Mouse (Mus musculus) CH12.LX (cell line): ENCODE data around the gene Ppp2r5c. TPM values are rescaled to one million over a fixed set of nuclear protein-coding genes. Genes with fewer than 3 reads are reported as not detected.
A peak's percentile ranks its signal among the peaks of the same experiment; 100 is the strongest.

Experiments
- DNase-seq: peaks from one replicate; pipeline ENCODE4 v3.0.0-alpha.2; 2013; ENCODE audit errors: extremely low read depth
- H3K27ac ChIP-seq: 2 replicates; pipeline ENCODE4 v1.5.1; 2012; ENCODE audit warnings: low read depth, mild to moderate bottlenecking, control low read depth, moderate library complexity; ENCODE audit not compliant: insufficient read depth
- H3K27me3 ChIP-seq: replicated peaks from 2 replicates; pipeline ENCODE3; 2012; ENCODE audit warnings: inconsistent platforms
- H3K36me3 ChIP-seq, 2 experiments: replicated peaks in 1 of 2; 2 replicates each; pipeline versions ENCODE3 to v1.6.1; 2012; ENCODE audit warnings: inconsistent platforms in 1 of 2, low read length in 1 of 2, mild to moderate bottlenecking in 1 of 2, mixed read lengths in 1 of 2, moderate library complexity in 1 of 2; ENCODE audit not compliant: control insufficient read depth in 1 of 2, insufficient read depth in 1 of 2
- H3K4me1 ChIP-seq, 2 experiments: 2 replicates each; pipeline ENCODE4 v1.6.1; 2012; ENCODE audit warnings: inconsistent platforms in 1 of 2, moderate library complexity in 1 of 2; ENCODE audit not compliant: insufficient read depth in 2 of 2, control insufficient read depth in 1 of 2
- H3K4me2 ChIP-seq: 2 replicates; pipeline ENCODE4 v1.6.1; 2012; ENCODE audit warnings: low read depth, mild to moderate bottlenecking, control low read depth; ENCODE audit not compliant: poor library complexity, insufficient read depth, severe bottlenecking
- H3K4me3 ChIP-seq, 3 experiments: fragments of 150-350 bp in 1 of 3; sonication (generic) in 1 of 3; replicated peaks in 1 of 3; 2 replicates each; pipeline versions ENCODE3 to v1.5.1; 2011 to 2012; ENCODE audit warnings: low read depth in 2 of 3, low read length in 2 of 3, mild to moderate bottlenecking in 2 of 3, moderate library complexity in 2 of 3, control low read depth in 1 of 3, improper control_type of control experiment in 1 of 3, inconsistent platforms in 1 of 3, mixed read lengths in 1 of 3; ENCODE audit not compliant: poor library complexity in 1 of 3
- H3K79me2 ChIP-seq: replicated peaks from 2 replicates; pipeline ENCODE4 v1.6.1; 2012; ENCODE audit warnings: mild to moderate bottlenecking, moderate library complexity; ENCODE audit not compliant: control insufficient read depth, poor library complexity, insufficient read depth, severe bottlenecking; ENCODE audit errors: extremely low read depth
- H3K9ac ChIP-seq: 2 replicates; pipeline ENCODE4 v1.6.1; 2012; ENCODE audit warnings: low read depth, mild to moderate bottlenecking, control low read depth, moderate library complexity; ENCODE audit not compliant: insufficient read depth
- H3K9me3 ChIP-seq: replicated peaks from 2 replicates; pipeline ENCODE3; 2012; ENCODE audit warnings: low read length, inconsistent platforms, mixed read lengths
- BHLHE40 ChIP-seq: IDR thresholded peaks from 2 replicates; pipeline ENCODE4 v1.6.1; 2011; ENCODE audit warnings: mild to moderate bottlenecking, low read depth, low read length, improper control_type of control experiment
- E2F4 ChIP-seq: IDR thresholded peaks from 2 replicates; pipeline ENCODE4 v1.6.1; 2011; ENCODE audit warnings: low read depth, low read length, improper control_type of control experiment; ENCODE audit not compliant: insufficient replicate concordance
- ELF1 ChIP-seq: IDR thresholded peaks from 2 replicates; pipeline ENCODE4 v1.6.1; 2014; ENCODE audit warnings: low read depth, mild to moderate bottlenecking, inconsistent platforms, low read length, improper control_type of control experiment
- EP300 ChIP-seq: IDR thresholded peaks from 2 replicates; pipeline ENCODE4 v1.6.1; 2011; ENCODE audit warnings: low read length, improper control_type of control experiment
- ETS1 ChIP-seq: conservative IDR thresholded peaks from 2 replicates; pipeline ENCODE4 v1.6.1; 2012; ENCODE audit warnings: low read depth, mild to moderate bottlenecking, inconsistent platforms, low read length, improper control_type of control experiment, moderate library complexity
- HCFC1 ChIP-seq: IDR thresholded peaks from 2 replicates; pipeline ENCODE4 v1.6.1; 2012; ENCODE audit warnings: low read depth, mild to moderate bottlenecking, inconsistent platforms, low read length, improper control_type of control experiment
- IRF4 ChIP-seq: IDR thresholded peaks from 2 replicates; pipeline ENCODE4 v1.6.1; 2014; ENCODE audit warnings: low read depth, mild to moderate bottlenecking, inconsistent platforms, low read length, improper control_type of control experiment
- JUN ChIP-seq: IDR thresholded peaks from 2 replicates; pipeline ENCODE4 v1.6.1; 2011; ENCODE audit warnings: low read depth, mild to moderate bottlenecking, low read length, improper control_type of control experiment, moderate library complexity; ENCODE audit not compliant: insufficient read depth
- JUND ChIP-seq: conservative IDR thresholded peaks from 2 replicates; pipeline ENCODE4 v1.6.1; 2011; ENCODE audit warnings: low read depth, low read length, improper control_type of control experiment
- MAFK ChIP-seq: IDR thresholded peaks from 2 replicates; pipeline ENCODE4 v1.6.1; 2011; ENCODE audit warnings: low read length, improper control_type of control experiment; ENCODE audit not compliant: insufficient replicate concordance
- MAX ChIP-seq: IDR thresholded peaks from 2 replicates; pipeline ENCODE4 v1.6.1; 2011; ENCODE audit warnings: low read length, improper control_type of control experiment
- MAZ ChIP-seq: IDR thresholded peaks from 2 replicates; pipeline ENCODE4 v1.6.1; 2012; ENCODE audit warnings: low read depth, mild to moderate bottlenecking, inconsistent platforms, low read length, improper control_type of control experiment, moderate library complexity
- MXI1 ChIP-seq: IDR thresholded peaks from 2 replicates; pipeline ENCODE4 v1.6.1; 2011; ENCODE audit warnings: mild to moderate bottlenecking, low read depth, low read length, improper control_type of control experiment
- MYC ChIP-seq: IDR thresholded peaks from 2 replicates; pipeline ENCODE4 v1.6.1; 2011; ENCODE audit warnings: low read depth, mild to moderate bottlenecking, improper control_type of control experiment, low read length
- NELFE ChIP-seq: IDR thresholded peaks from 2 replicates; pipeline ENCODE4 v1.6.1; 2011; ENCODE audit warnings: low read depth, low read length, improper control_type of control experiment
- POLR2A ChIP-seq: IDR thresholded peaks from 2 replicates; pipeline ENCODE4 v1.6.1; 2011; ENCODE audit warnings: low read depth, mild to moderate bottlenecking, improper control_type of control experiment, low read length
- POLR2AphosphoS2 ChIP-seq: IDR thresholded peaks from 2 replicates; pipeline ENCODE4 v1.6.1; 2011; ENCODE audit warnings: low read depth, low read length, improper control_type of control experiment
- RAD21 ChIP-seq: IDR thresholded peaks from 2 replicates; pipeline ENCODE4 v1.6.1; 2011; ENCODE audit warnings: low read depth, mild to moderate bottlenecking, low read length, improper control_type of control experiment, moderate library complexity
- RCOR1 ChIP-seq: conservative IDR thresholded peaks from 2 replicates; pipeline ENCODE4 v1.6.1; 2012; ENCODE audit warnings: low read depth, mild to moderate bottlenecking, inconsistent platforms, low read length, improper control_type of control experiment
- SIN3A ChIP-seq: IDR thresholded peaks from 2 replicates; pipeline ENCODE4 v1.6.1; 2012; ENCODE audit warnings: low read length, improper control_type of control experiment, inconsistent platforms
- SMC3 ChIP-seq: IDR thresholded peaks from 2 replicates; pipeline ENCODE4 v1.6.1; 2011; ENCODE audit warnings: low read depth, low read length, improper control_type of control experiment
- TBP ChIP-seq: conservative IDR thresholded peaks from 2 replicates; pipeline ENCODE4 v1.6.1; 2011; ENCODE audit warnings: low read depth, low read length, improper control_type of control experiment
- TCF12 ChIP-seq: IDR thresholded peaks from 2 replicates; pipeline ENCODE4 v1.6.1; 2014; ENCODE audit warnings: low read depth, mild to moderate bottlenecking, inconsistent platforms, low read length, improper control_type of control experiment
- UBTF ChIP-seq: IDR thresholded peaks from 2 replicates; pipeline ENCODE4 v1.6.1; 2012; ENCODE audit warnings: low read depth, mild to moderate bottlenecking, inconsistent platforms, low read length, improper control_type of control experiment, moderate library complexity
- USF1 ChIP-seq: IDR thresholded peaks from 2 replicates; pipeline ENCODE4 v1.6.1; 2014; ENCODE audit warnings: low read depth, mild to moderate bottlenecking, inconsistent platforms, low read length, improper control_type of control experiment
- USF2 ChIP-seq: conservative IDR thresholded peaks from 2 replicates; pipeline ENCODE4 v1.6.1; 2011; ENCODE audit warnings: low read depth, low read length, improper control_type of control experiment
- ZNF384 ChIP-seq: IDR thresholded peaks from 2 replicates; pipeline ENCODE4 v1.6.1; 2012; ENCODE audit warnings: low read depth, low read length, improper control_type of control experiment, inconsistent platforms
- dilution Hi-C: fragments of 300-500 bp; cut with MboI; formaldehyde crosslinking; loops from 2 replicates; pipeline ENCODE4 v1.14.3; 2020; ENCODE audit warnings: low sequenced_read_pairs; ENCODE audit not compliant: extremely low pct_unique_long_range_greater_than_20kb, extremely low pct_ligation_motif_present
- in situ Hi-C: fragments of 300-500 bp; cut with MboI; formaldehyde crosslinking; loops from 3 replicates; pipeline ENCODE4 v1.14.3; 2019; ENCODE audit warnings: low sequenced_read_pairs, low pct_ligation_motif_present, low pct_unique_long_range_greater_than_20kb, mixed read lengths
- polyA plus RNA-seq: library from polyadenylated mRNA; unstranded; fragments of >175 nt; gene quantifications from 2 replicates; pipeline ENCODE4 v1.2.1, GENCODE M21; 2012; ENCODE audit warnings: low read depth; ENCODE audit not compliant: insufficient read length
- total RNA-seq, 2 experiments: library from RNA; depleted of rRNA; stranded (reverse); fragments of 300-350 nt in 1 of 2; fragments of >200 nt in 1 of 2; gene quantifications; 2 replicates each; pipeline ENCODE4 v1.2.3; 2012 to 2014

Gene Ppp2r5c
- total and polyA plus RNA-seq, 3 experiments, result 71.6 to 111 (median 97.7) TPM

DNA sequence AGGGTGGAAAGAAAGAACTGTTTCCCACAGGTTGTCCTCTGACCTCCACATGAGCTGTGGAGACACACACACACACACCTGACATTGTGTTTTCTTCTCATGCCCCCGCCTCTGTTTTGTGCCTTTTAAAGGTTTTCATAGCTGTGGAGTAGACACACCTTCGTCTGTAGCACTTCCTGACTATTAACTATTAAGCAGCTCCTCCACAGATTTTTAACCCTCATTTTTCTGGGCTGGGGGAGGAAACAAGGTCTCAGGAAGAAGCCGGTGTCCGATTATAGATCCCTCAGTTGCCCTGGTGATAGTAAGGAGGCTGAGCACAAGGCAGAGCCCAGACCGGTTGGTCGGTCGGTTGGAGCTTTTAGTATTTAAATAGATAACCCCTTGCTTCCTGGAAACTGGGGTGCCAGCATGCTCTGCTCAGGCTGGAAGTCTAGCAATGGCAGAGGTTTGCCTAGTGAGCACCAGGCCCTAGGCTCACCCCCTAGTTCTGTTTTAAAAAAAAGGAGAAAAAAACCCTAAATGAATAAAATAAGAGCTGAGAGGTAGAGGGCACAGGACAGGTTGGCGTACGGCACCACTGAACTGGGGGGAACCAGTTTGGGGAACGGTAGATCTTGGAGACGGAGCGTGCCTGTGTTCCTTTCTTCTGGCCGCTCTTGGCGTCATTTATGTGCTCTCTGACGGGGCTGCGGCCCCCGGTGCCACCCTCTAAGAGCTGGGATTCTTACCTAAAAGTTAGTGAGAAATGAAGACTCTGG, 38.1 kb downstream of the Ppp2r5c start:
- TF ChIP-seq TCF12, result no peak
- TF ChIP-seq JUND, result no peak
- TF ChIP-seq NELFE, result no peak
- TF ChIP-seq RAD21, result no peak
- no peak for TF ChIP-seq MXI1
- TF ChIP-seq RCOR1, result no peak
- no peak for TF ChIP-seq POLR2AphosphoS2
- TF ChIP-seq SIN3A, result no peak
- no peak for TF ChIP-seq ELF1
- no peak for TF ChIP-seq BHLHE40
- TF ChIP-seq EP300, result no peak
- no peak for TF ChIP-seq MYC
- no peak for TF ChIP-seq TBP
- no peak for TF ChIP-seq USF1
- no peak for TF ChIP-seq MAX
- no peak for TF ChIP-seq SMC3
- TF ChIP-seq UBTF, result no peak
- peaks cover 4% of the 10 kb centered on the region for H3K9me3 ChIP-seq
- H3K9ac ChIP-seq, result peak overlapping the region; percentile 89
- H3K4me3 ChIP-seq, result peak overlapping the region; percentile 72 to 83 (median 83)
- H3K27ac ChIP-seq, result peak overlapping the region; percentile 35; the same call in 1 of the 2 replicates
- H3K36me3 ChIP-seq, result peaks cover 8 to 59% of the 10 kb centered on the region in 2 experiments
- peaks cover 8 to 51% of the 10 kb centered on the region in 2 experiments for H3K4me1 ChIP-seq
- no peak for DNase-seq
- H3K27me3 ChIP-seq, result no peaks in the 10 kb centered on the region
- peak overlapping the region; percentile 88 for H3K4me2 ChIP-seq
- peaks cover 38% of the 10 kb centered on the region for H3K79me2 ChIP-seq
- in situ Hi-C loops, result no loop called here
- dilution Hi-C loops, result no loop called here

GRCm38 (mm10) chr12:110485585-110486331, 38.8 kb downstream of the Ppp2r5c start:
- H3K4me1 ChIP-seq, result peaks cover 8 to 53% of the 10 kb centered on the region in 2 experiments
- H3K9ac ChIP-seq, result peak overlapping the region; percentile 94
- H3K27me3 ChIP-seq, result no peaks in the 10 kb centered on the region
- dilution Hi-C loops, result no loop called here
- peaks cover 12 to 62% of the 10 kb centered on the region in 2 experiments for H3K36me3 ChIP-seq
- peaks cover 9% of the 10 kb centered on the region for H3K9me3 ChIP-seq
- in situ Hi-C loops, result no loop called here
- H3K79me2 ChIP-seq, result peaks cover 46% of the 10 kb centered on the region
- H3K4me3 ChIP-seq, result peak overlapping the region; percentile 83 to 85 (median 83)
- H3K27ac ChIP-seq, result peak overlapping the region; percentile 99
- peak; percentile 94 for DNase-seq
- H3K4me2 ChIP-seq, result peak overlapping the region; percentile 88; the same call in 1 of the 2 replicates
- TF ChIP-seq MYC, result no peak
- peak; percentile 99 for TF ChIP-seq ZNF384
- TF ChIP-seq HCFC1, result peak; percentile 69
- TF ChIP-seq RAD21, result no peak; the same call in 1 of the 2 replicates
- TF ChIP-seq MAZ, result peak; percentile 76
- TF ChIP-seq IRF4, result peak; percentile 45; the same call in 1 of the 2 replicates
- peak; percentile 63 for TF ChIP-seq NELFE
- 0 out of 2 replicates have a peak, but pooled peaks have one; percentile 10 for TF ChIP-seq SMC3
- TF ChIP-seq ELF1, result peak; percentile 68
- peak; percentile 28 for TF ChIP-seq EP300
- no peak; the same call in none of the 2 replicates for TF ChIP-seq ETS1
- TF ChIP-seq JUN, result no peak
- TF ChIP-seq TCF12, result peak; percentile 62
- TF ChIP-seq POLR2AphosphoS2, result peak; percentile 90
- 0 out of 2 replicates have a peak, but pooled peaks have one; percentile 15 for TF ChIP-seq MAFK
- no peak for TF ChIP-seq USF2
- TF ChIP-seq JUND, result no peak; the same call in 1 of the 2 replicates
- peak; percentile 87 for TF ChIP-seq TBP
- peak; percentile 68 for TF ChIP-seq POLR2A
- no peak; the same call in 1 of the 2 replicates for TF ChIP-seq E2F4
